Mouse (Mus musculus) embryonic facial prominence, embryonic 13.5 days (tissue): Measurements from ENCODE around the gene Hist1h2ak. TPM values are rescaled to one million over a fixed set of nuclear protein-coding genes. Genes with fewer than 3 reads are reported as not detected.
"Not testable (repeated sequence)": the region's sequence is repeated elsewhere in the genome, so short reads cannot be mapped to it uniquely, and the experiment has no call there.

ENCODE experiments used
- ATAC-seq: fragments of 200-750 bp; cut with Nextera tagmentation; 2 replicates; pipeline ENCODE4 v1.8.0; 2017; ENCODE audit warnings: low read depth; ENCODE audit not compliant: insufficient number of reproducible peaks, insufficient read depth, low FRiP score, low TSS enrichment
- H3K27ac ChIP-seq: fragments of 300-500 bp; sonication (generic); 2 replicates; pipeline ENCODE4 v1.5.1; 2015; ENCODE audit warnings: moderate library complexity, mild to moderate bottlenecking, inconsistent platforms
- H3K27me3 ChIP-seq: fragments of 300-500 bp; sonication (generic); 2 replicates; pipeline ENCODE4 v1.6.1; 2015; ENCODE audit warnings: mild to moderate bottlenecking, inconsistent platforms
- H3K36me3 ChIP-seq: fragments of 300-500 bp; sonication (generic); 2 replicates; pipeline ENCODE4 v1.6.1; 2015; ENCODE audit warnings: mild to moderate bottlenecking, inconsistent platforms
- H3K4me1 ChIP-seq: fragments of 300-500 bp; sonication (generic); 2 replicates; pipeline ENCODE4 v1.6.1; 2015; ENCODE audit warnings: inconsistent platforms
- H3K4me2 ChIP-seq: fragments of 300-500 bp; sonication (generic); 2 replicates; pipeline ENCODE4 v1.6.1; 2015; ENCODE audit warnings: moderate library complexity, mild to moderate bottlenecking, inconsistent platforms
- H3K4me3 ChIP-seq: fragments of 300-500 bp; sonication (generic); 2 replicates; pipeline ENCODE4 v1.5.1; 2015; ENCODE audit warnings: mild to moderate bottlenecking, inconsistent platforms
- H3K9ac ChIP-seq: fragments of 300-500 bp; sonication (generic); 2 replicates; pipeline ENCODE4 v1.6.1; 2015; ENCODE audit warnings: mild to moderate bottlenecking, inconsistent platforms
- H3K9me3 ChIP-seq: fragments of 300-500 bp; sonication (generic); 2 replicates; pipeline ENCODE4 v1.6.1; 2016; ENCODE audit warnings: inconsistent platforms
- WGBS: fragments of 180-500 bp; shearing (Covaris S2); methylation state at CpG from one replicate; pipeline ENCODE4 v1.1.7; 2015; ENCODE audit warnings: mixed read lengths; 5-methylcytosine and 5-hydroxymethylcytosine counted together
- polyA plus RNA-seq: library from polyadenylated mRNA; unstranded; fragments of >200 nt; fragmentation: Nextera tagmentation; extraction: Ambion mirVana; gene quantifications from 2 replicates; pipeline ENCODE4 v1.2.1, GENCODE M21; 2015

Gene Hist1h2ak
- polyA plus RNA-seq, 1 experiment from 2014 or later, result 33.2 TPM

GRCm38 (mm10) chr13:21752356-21752755, 1.3 kb downstream of the Hist1h2ak start:
- H3K4me3 ChIP-seq, result peak overlapping the region; percentile 14

GRCm38 (mm10) chr13:21751827-21752226, 1.8 kb downstream of the Hist1h2ak start:
- H3K36me3 ChIP-seq, result no peaks in the 10 kb centered on the region
- H3K27me3 ChIP-seq, result no peaks in the 10 kb centered on the region
- H3K4me3 ChIP-seq, result no peak overlapping the region
- H3K4me1 ChIP-seq, result peaks cover 18% of the 10 kb centered on the region
- H3K9ac ChIP-seq, result peak overlapping the region; percentile 55; the same call in 1 of the 2 replicates
- ATAC-seq, result no peak
- peak overlapping the region; percentile 77; the same call in 1 of the 2 replicates for H3K4me2 ChIP-seq
- 77% methylated on average over 3 of the region's 3 CpGs for WGBS
- peak overlapping the region; percentile 95 for H3K27ac ChIP-seq
- no peaks in the 10 kb centered on the region for H3K9me3 ChIP-seq

More at GRCm38 (mm10) chr13:21752356-21752755, 1.3 kb downstream of the Hist1h2ak start:
- Histone ChIP-seq H3K36me3 (no peaks in the 10 kb centered on the region), H3K9me3 (no peaks in the 10 kb centered on the region), H3K4me1 (peaks cover 16% of the 10 kb centered on the region), H3K4me2 (peak overlapping the region; percentile 77), H3K9ac (peak overlapping the region; percentile 55; the same call in 1 of the 2 replicates), H3K27ac (peak overlapping the region; percentile 95), H3K27me3 (no peaks in the 10 kb centered on the region)
- 34% methylated on average over 3 of the region's 3 CpGs for WGBS
- ATAC-seq, result no peak

- Histone ChIP-seq H3K4me2 (no peak overlapping the region), H3K4me3 (no peak overlapping the region)
Observed at GRCm38 (mm10) chr13:21751417-21751816, 2.2 kb downstream of the Hist1h2ak start.

GRCm38 (mm10) chr13:21750159-21751017, 3.2 kb downstream of the Hist1h2ak start, which contains the start of gene Hist1h4k:
Gene Hist1h4k, minus strand, starts transcription at chr13:21750505.
- H3K4me1 ChIP-seq, result peaks cover 18% of the 10 kb centered on the region
- peak within 1 kb of the TSS; percentile 98 for H3K27ac ChIP-seq
- H3K4me3 ChIP-seq, result peak within 1 kb of the TSS; percentile 58
- H3K27me3 ChIP-seq, H3K9me3 ChIP-seq, H3K36me3 ChIP-seq: not testable (repeated sequence)
- H3K9ac ChIP-seq, result peak within 1 kb of the TSS; percentile 79
- peak; percentile 85 for ATAC-seq
- peak within 1 kb of the TSS; percentile 84 for H3K4me2 ChIP-seq
- under 1% methylated on average over 49 of the region's 56 CpGs for WGBS

More at GRCm38 (mm10) chr13:21751417-21751816, 2.2 kb downstream of the Hist1h2ak start:
- ATAC-seq, result no peak
- H3K9ac ChIP-seq, result no peak overlapping the region
- H3K36me3 ChIP-seq, result no peaks in the 10 kb centered on the region
- no peaks in the 10 kb centered on the region for H3K9me3 ChIP-seq
- H3K4me1 ChIP-seq, result peaks cover 18% of the 10 kb centered on the region
- peak overlapping the region; percentile 95; the same call in 1 of the 2 replicates for H3K27ac ChIP-seq
- H3K27me3 ChIP-seq, result no peaks in the 10 kb centered on the region

- Histone ChIP-seq H3K4me3 (peak overlapping the region; percentile 58), H3K27ac (peak overlapping the region; percentile 98), H3K4me1 (peaks cover 18% of the 10 kb centered on the region), H3K9me3 (no peaks in the 10 kb centered on the region), H3K27me3 (no peaks in the 10 kb centered on the region), H3K9ac (peak overlapping the region; percentile 79), H3K4me2 (peak overlapping the region; percentile 84), H3K36me3 (no peaks in the 10 kb centered on the region)
- no peak for ATAC-seq
- WGBS, result 5% methylated on average over 5 of the region's 5 CpGs
Observed at GRCm38 (mm10) chr13:21749387-21750158, 4.1 kb downstream of the Hist1h2ak start.

- no peaks in the 10 kb centered on the region for H3K36me3 ChIP-seq
- H3K9ac ChIP-seq, result no peak overlapping the region
- no peaks in the 10 kb centered on the region for H3K9me3 ChIP-seq
- H3K27ac ChIP-seq, result no peak overlapping the region
- H3K4me2 ChIP-seq, result no peak overlapping the region
- WGBS, result 87% methylated on average over 1 of the region's 1 CpGs
- no peak overlapping the region for H3K4me3 ChIP-seq
- no peaks in the 10 kb centered on the region for H3K27me3 ChIP-seq
- H3K4me1 ChIP-seq, result peaks cover 8% of the 10 kb centered on the region; the same call in 1 of the 2 replicates
- no peak for ATAC-seq
Observed at GRCm38 (mm10) chr13:21745006-21745405, 8.6 kb downstream of the Hist1h2ak start.

GRCm38 (mm10) chr13:21734906-21735767, 18.5 kb downstream of the Hist1h2ak start, which contains the start of gene Hist1h4j:
Gene Hist1h4j, plus strand, starts transcription at chr13:21735064.
- H3K9me3 ChIP-seq, H3K36me3 ChIP-seq, H3K27me3 ChIP-seq: not testable (repeated sequence)
- Histone ChIP-seq H3K4me1 (peaks cover 12% of the 10 kb centered on the region), H3K9ac (peak within 1 kb of the TSS; percentile 80), H3K27ac (peak within 1 kb of the TSS; percentile 99), H3K4me3 (peak within 1 kb of the TSS; percentile 53), H3K4me2 (peak within 1 kb of the TSS; percentile 66)
- ATAC-seq, result peak; percentile 90
- under 1% methylated on average over 39 of the region's 56 CpGs for WGBS

- ATAC-seq, result peak; percentile 72; the same call in 1 of the 2 replicates
- peak overlapping the region; percentile 80 for H3K9ac ChIP-seq
- H3K9me3 ChIP-seq, result no peaks in the 10 kb centered on the region
- no peaks in the 10 kb centered on the region for H3K27me3 ChIP-seq
- H3K36me3 ChIP-seq, result no peaks in the 10 kb centered on the region
- peak overlapping the region; percentile 99 for H3K27ac ChIP-seq
- peak overlapping the region; percentile 53 for H3K4me3 ChIP-seq
- WGBS, result under 1% methylated on average over 21 of the region's 21 CpGs
- peak overlapping the region; percentile 66 for H3K4me2 ChIP-seq
- peaks cover 12% of the 10 kb centered on the region for H3K4me1 ChIP-seq
Observed at GRCm38 (mm10) chr13:21734010-21734905, 19.4 kb downstream of the Hist1h2ak start.

GRCm38 (mm10) chr13:21733466-21733865, 20.2 kb downstream of the Hist1h2ak start:
- H3K4me1 ChIP-seq, result peaks cover 12% of the 10 kb centered on the region; the same call in 1 of the 2 replicates
- H3K4me2 ChIP-seq, result no peak overlapping the region
- 65% methylated on average over 5 of the region's 5 CpGs for WGBS
- ATAC-seq, result no peak
- H3K9ac ChIP-seq, result no peak overlapping the region
- no peaks in the 10 kb centered on the region for H3K36me3 ChIP-seq
- no peaks in the 10 kb centered on the region for H3K9me3 ChIP-seq
- no peaks in the 10 kb centered on the region for H3K27me3 ChIP-seq
- H3K4me3 ChIP-seq, result no peak overlapping the region
- H3K27ac ChIP-seq, result peak overlapping the region; percentile 99

- no peak for ATAC-seq
- Histone ChIP-seq H3K4me3 (no peak overlapping the region), H3K27ac (no peak overlapping the region), H3K9me3 (no peaks in the 10 kb centered on the region), H3K27me3 (no peaks in the 10 kb centered on the region), H3K9ac (no peak overlapping the region), H3K36me3 (no peaks in the 10 kb centered on the region), H3K4me2 (no peak overlapping the region), H3K4me1 (peaks cover 5% of the 10 kb centered on the region; the same call in 1 of the 2 replicates)
- 39% methylated on average over 1 of the region's 1 CpGs for WGBS
Observed at GRCm38 (mm10) chr13:21729544-21729943, 24.1 kb downstream of the Hist1h2ak start.
